12 mouse cellular contexts compared by ENCODE assay signal in genomic region chr6:20641851-20642250, GRCm38 (mm10).
"Had no signal": no experiment of that assay in that cellular context is flagged by ENCODE, and none has a peak within 500 bp of the region (broad histone marks: within the 10 kb centered on the region; RNA-seq: fewer than 3 reads in every experiment).

No protein-coding gene starts in this region.

- H3K27me3 ChIP-seq: liver, embryonic 12.5 days; midbrain, embryonic 15.5 days; neural tube, embryonic 13.5 days had no signal

- H3K4me3 ChIP-seq: limb, embryonic 10.5 days; liver, embryonic 12.5 days; midbrain, embryonic 10.5 days; midbrain, embryonic 15.5 days; neural tube, embryonic 13.5 days had no signal

- H3K4me2 ChIP-seq: liver, embryonic 12.5 days; lung, embryonic 14.5 days; midbrain, embryonic 15.5 days; neural tube, embryonic 13.5 days had no signal

- H3K9me3 ChIP-seq: limb, embryonic 10.5 days; liver, embryonic 12.5 days; midbrain, embryonic 10.5 days; midbrain, embryonic 15.5 days; neural tube, embryonic 13.5 days had no signal

- H3K9ac ChIP-seq: liver, embryonic 12.5 days; lung, embryonic 14.5 days; midbrain, embryonic 15.5 days; neural tube, embryonic 13.5 days had no signal

- ATAC-seq: liver, embryonic 12.5 days had no signal

- H3K36me3 ChIP-seq: limb, embryonic 10.5 days; liver, embryonic 12.5 days; midbrain, embryonic 10.5 days; midbrain, embryonic 15.5 days; neural tube, embryonic 13.5 days had no signal

- H3K4me1 ChIP-seq: limb, embryonic 10.5 days; liver, embryonic 12.5 days; midbrain, embryonic 10.5 days; midbrain, embryonic 15.5 days; neural tube, embryonic 13.5 days had no signal

- DNase-seq: kidney, adult 8-10 months; kidney, postnatal 25 days; layer of hippocampus, adult 9-11 months; lung, embryonic 14.5 days; lung, postnatal 10 days; lung, postnatal 4 days; thymus, postnatal 36 days had no signal

- H3K27ac ChIP-seq: limb, embryonic 10.5 days; liver, embryonic 12.5 days; midbrain, embryonic 10.5 days; midbrain, embryonic 15.5 days; neural tube, embryonic 13.5 days had no signal
